Mouse (Mus musculus): ENCODE measurements around the gene Evl.
"Not testable (repeated sequence)": the region's sequence is repeated elsewhere in the genome, so short reads cannot be mapped to it uniquely, and the experiment has no call there.

The Evl gene

DNA sequence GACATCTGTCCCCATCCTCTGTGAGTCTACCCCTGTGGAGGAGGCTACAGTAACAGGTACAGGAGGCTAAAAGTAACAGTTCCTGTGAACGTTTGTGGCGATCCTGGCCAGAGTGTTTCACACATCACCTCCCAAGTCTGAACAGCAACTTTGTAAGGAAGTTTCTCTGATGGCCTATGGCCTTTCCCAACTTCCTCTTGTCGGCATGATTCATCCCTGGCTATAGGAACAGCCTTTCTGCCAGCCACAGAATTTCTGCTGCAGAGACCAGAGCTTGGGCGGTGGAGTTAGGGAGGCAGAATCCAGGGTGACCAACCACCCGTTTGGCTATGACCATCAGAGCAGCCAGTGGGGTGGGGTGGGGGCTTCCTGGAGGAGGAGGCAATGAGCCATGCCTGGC, 145.5 kb downstream of the Evl start:
- no peak for DNase-seq

DNA sequence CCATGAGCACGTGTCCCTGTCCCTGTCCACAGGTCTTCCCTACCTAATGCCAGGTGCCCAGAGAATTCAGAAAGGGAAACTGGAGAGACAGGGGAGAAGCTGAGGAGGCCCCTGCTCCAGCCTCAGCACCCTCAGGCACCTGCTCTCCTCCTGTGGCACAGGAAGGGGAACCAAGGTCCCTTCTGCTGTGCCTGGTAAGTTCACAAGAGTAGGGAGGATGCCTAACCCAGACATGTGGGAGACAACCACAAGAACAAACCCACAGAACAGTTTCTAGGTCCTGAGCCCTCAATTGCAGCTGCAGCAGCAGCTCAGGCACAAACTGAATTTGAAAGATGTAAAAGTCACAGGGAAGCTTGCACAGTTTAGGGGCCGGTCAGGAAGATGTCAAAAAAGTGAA, 146.7 kb downstream of the Evl start:
- DNase-seq: no peak

DNA sequence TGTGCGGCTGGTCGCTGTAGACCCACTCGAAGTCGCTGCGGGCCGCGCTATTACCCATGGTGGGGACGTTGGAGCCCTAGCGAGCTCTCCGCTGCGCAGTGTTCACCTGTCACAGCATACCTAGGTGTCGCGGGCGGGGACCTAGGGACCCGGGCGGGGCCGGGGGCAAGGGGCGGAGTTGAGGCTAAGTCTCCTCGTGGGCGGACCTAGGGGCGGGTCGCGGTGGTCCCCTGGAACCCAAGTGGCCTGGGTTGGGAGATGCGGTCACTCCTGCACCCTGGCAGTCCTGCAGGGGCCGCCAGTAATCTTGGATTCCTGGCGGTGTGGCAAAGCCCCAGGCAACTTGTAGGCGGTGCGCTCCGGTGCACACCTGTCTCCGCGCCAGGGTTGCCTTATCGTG, 147.7 kb downstream of the Evl start, which contains the start of gene Degs2:
Degs2 (minus strand) TSS at position 131 of the 400 bp plus-strand sequence.
- DNase-seq: no peak

DNA sequence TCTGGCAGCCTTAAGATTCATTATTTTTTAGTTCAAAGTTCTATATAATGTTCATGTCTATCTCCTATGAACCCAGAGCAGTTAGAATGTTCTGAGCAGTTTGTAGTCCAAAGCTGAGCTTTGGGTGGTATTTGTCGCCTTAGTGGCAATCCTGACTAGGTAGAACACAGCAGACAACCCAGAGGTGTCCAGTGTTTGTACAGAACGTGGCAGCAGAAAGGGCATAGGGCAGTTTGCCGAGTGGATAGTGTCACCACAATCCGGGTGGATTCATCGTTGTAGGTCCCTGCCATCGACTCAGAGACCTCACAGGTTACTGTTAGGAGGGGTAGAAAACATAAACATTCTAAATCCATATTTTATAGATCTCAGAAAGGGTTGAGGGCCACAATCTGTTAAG, 151.0 kb downstream of the Evl start:
- no peak for DNase-seq

DNA sequence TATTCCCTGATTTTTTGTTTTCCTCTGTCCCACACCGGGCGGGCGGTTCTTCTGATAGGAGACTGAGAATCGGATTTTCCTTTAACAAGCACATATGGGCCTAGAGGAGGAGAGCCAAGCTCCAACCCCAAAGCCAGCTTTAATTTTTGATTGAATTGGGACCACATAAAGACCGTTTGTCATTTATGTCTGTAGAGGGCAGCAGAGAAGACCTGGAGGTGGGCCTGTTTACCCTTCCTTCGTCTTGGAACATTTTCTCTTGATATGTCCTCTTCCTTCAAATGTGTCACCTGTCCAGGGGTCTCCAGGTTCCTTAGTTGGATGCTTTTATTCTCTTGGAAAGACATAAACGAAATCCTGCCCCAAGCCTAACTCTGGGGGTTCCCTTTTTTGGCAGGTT, 151.6 kb downstream of the Evl start:
- no peak for DNase-seq

DNA sequence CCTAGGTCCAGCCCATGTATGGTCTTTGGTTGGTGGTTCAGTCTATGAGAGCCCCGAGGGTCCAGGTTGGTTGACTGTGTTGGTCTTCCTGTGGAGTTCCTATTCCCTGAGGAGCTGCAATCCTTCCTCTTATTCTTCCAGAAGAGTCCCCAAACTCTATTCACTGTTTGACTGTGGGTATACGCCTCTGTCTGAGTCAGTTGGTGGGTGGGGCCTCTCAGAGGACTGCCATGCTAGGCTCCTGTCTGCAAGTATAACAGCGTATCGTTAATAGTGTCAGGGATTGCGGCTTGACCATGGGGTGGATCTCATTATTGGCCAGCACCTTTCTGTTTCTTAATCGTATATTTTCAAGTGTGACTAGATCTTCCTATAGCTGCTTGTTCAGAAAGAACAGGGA, 154.9 kb downstream of the Evl start:
- no peak for DNase-seq

DNA sequence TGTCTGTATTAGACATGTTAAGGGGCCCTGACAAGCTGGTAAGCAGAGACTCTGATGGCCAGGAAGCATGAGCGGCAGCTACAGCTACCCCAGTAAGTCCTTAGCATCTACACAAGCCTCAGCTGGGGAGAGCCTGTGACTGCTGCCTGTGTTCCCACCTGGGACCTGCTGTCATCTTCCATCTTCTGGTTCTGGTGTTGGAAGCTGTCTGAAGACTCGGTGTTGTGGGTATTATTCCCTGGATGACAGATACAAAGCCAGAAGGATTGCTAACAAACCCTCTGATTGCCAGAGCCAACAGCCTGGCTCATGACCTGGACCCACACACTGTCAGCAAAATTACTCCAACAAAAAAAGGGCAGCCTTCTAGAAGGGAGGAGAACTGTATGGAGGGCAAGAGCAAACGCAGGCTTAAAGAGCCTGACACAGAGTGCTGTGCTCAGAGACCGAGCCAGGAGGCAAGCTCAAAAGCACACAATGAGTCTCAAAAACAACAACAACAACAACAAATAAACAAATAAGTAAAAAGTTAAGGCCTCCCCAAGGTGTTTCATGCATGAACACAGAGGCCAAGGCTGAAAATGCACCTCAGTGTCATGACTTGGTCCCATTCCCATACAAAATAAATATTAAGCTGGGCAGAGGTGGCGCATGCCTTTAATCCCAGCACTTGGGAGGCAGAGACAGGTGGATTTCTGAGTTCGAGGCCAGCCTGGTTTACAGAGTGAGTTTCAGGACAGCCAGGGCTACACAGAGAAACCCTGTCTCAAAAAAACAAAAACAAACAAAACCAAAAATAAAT, 155.6 kb downstream of the Evl start:
- DNase-seq: no peak

DNA sequence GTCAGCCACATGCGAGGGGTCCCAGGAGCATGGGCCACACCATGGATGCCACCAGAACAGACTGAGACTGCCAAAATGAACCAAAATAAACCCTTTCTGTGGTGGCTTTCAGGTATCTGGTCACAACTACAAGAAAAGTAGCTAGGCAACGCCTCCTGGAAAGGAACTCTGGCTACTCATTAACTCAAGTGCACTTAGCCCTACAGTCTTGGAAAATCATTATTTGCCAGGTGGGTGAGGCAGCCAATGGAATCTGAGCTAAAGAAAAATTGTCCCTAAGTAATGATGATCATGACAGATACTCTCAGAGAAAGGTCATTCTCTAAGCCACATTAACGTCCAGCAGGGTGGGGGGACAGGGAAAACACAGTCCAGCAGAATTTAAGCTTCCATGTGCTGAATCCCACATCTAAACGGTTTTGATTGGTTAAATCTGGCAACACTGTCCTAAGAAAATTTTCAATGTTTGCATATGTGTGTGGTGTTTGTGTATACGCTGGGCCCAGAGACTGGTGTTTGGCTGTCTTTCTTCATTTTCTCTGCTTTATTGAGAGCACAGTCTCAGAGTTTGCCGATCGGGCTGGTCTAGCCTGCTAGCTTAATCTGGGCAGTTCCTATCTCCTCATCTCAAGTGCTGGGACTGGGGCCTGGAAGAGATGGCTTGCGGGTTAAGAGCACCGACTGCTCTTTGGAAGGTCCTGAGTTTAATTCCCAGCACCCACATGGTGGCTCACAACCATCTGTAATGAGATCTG, 156.5 kb downstream of the Evl start:
- DNase-seq: no peak

DNA sequence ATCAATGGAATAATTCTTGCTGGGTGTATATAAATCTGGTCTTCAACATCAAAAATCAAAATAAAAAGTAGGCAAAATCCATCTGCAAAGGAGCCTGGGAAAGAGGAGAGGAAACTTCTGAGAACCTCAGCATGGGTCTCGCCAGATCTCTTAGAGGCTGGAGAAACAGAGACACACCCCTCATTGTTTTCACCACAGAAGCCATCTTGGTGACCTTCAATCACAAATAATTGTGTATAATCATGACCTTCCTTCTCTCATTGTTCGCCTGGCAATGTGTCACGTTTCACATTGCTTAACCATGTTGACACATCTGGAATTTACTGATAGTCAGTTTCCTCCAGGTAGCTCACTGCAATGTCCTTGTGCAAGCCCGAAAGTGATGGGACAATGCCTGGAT, 158.0 kb downstream of the Evl start:
- DNase-seq: no peak

DNA sequence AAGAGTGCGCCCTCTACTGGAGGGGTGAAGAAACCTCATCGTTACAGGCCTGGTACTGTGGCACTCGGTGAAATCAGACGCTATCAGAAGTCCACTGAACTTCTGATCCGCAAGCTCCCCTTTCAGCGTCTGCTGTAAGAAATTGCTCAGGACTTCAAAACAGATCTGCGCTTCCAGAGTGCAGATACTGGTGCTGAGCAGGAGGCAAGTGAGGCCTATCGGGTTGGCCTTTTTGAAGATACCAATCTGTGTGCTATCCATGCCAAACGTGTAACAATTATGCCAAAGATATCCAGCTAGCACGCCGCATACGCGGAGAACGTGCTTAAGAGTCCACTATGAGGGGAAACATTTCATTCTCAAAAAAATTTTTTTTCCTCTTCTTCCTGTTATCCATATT, 159.5 kb downstream of the Evl start:
- DNase-seq: not testable (repeated sequence)

DNA sequence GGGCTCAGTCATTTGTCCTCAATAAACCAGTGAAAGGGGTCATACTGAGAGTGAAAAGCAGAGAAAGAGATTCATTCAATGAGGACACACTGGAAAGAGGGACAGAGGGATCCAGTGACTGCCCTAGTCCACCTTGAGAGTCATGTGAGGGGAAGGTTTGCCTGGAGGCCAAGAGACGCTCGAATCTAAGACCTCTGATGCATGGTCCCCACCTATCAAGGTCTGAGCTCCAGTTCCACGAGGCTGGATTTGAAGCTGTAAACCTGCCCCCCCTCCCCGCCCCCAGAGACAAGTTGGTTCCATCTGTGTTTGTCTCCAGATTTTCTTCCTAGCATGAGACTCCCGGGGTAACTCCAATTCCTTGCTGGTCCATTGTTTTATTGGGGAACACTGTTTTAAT, 161.3 kb downstream of the Evl start:
- DNase-seq: no peak

DNA sequence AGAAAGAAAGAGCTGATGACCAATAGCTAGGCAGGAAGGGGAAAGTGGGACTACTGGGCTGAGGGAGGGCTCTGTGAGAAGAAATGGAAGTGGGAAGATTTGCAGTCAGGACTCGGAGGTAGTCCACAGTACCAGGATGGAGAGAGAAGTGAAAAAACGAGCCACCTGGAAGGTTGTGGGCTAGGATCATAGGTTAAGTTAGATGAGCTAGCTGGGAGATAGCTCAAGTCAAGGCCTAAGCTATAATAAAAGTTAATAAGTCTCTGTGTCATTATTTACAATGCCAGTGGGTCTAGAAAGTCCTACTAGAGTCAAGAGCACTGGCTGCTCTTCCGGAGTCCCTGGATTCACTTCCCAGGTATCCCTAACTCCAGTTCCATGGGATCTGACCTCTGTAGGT, 164.0 kb downstream of the Evl start:
- no peak for DNase-seq

DNA sequence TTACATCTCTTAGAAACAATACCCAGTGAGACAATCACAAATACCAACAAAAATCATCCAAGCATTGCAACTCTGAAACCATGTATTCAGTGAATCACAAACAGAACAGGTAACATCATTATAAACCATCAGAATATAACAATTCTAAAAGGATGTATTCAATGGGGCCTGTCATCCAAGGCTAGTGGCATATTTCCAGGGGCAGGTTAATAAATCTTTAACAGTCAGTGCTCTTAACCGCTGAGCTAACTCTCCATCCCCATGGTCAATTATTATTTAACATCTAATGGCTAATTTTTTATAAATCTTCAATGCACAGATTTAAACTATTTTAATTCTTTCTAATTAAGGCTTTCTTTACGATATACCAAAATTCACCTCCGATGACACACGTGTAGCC, 167.9 kb downstream of the Evl start:
- no peak for DNase-seq

DNA sequence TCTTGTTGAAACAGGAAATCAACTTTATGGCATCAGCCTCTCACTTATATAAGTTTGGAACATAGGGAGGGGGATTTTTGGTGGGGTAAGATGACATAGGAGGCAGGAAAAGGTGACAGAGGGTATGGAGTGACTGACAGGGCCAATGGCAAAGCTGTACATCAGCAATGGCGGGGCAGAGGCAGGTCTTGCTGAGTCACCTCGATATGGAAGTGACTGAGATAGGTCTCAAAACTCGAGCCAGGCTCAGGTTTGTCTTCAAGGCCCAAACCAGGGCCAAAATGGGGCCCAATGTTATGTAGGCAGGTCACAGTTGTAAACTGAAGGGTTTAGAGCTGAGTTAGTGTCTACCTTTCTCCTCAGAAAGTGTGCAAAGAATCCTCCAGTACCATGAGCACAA, 169.3 kb downstream of the Evl start:
- no peak for DNase-seq

DNA sequence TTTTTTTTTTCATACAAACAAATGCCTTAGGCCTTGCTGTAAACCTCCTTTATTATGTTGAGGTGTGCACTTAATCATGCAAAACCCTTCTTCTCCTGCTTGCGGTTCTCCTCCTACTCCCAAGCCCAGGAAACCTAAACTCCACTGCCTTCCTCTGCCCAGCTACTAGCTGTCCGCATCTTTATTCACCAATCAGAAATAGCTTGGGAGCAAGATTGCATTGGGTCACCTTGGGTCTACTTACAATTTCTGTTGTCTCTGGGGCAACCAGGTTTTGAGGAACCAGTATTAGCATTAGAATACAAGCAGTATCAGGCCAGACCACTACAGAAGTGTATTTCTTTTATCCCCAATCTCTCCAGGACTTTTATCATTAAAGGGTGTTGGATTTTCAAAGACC, 179.9 kb downstream of the Evl start:
- no peak for DNase-seq

DNA sequence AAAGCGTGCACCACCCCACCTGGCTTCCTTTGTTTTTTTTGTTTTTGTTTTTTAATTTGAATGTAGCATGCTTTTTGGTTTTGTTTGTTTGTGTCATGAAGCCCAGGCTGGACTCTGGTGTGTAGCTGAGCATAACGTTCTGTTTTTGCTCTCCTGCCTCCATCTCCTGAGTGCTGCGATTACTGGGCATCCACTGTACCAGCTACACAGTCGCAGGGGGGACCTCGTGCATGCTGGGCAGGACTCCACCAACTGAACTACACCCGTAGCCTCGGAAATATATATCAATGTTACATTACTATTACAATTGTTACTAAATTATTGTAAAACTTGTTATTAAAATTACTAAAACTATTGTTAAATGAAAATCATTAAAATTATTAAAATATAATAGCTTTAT, 183.3 kb downstream of the Evl start:
- DNase-seq: no peak

All from cerebellum, adult 11-12 months (tissue).